Mouse (Mus musculus): ENCODE data around the gene Olfr520.
"Not testable (repeated sequence)": the region's sequence is repeated elsewhere in the genome, so short reads cannot be mapped to it uniquely, and the experiment has no call there.

The Olfr520 gene

GRCm38 (mm10) chr7:99716536-99716935, 13.5 kb upstream of the Olfr520 start:
- no peak for DNase-seq

- no peak for DNase-seq
Observed at GRCm38 (mm10) chr7:99734612-99735011, 4.5 kb downstream of the Olfr520 start.

DNA sequence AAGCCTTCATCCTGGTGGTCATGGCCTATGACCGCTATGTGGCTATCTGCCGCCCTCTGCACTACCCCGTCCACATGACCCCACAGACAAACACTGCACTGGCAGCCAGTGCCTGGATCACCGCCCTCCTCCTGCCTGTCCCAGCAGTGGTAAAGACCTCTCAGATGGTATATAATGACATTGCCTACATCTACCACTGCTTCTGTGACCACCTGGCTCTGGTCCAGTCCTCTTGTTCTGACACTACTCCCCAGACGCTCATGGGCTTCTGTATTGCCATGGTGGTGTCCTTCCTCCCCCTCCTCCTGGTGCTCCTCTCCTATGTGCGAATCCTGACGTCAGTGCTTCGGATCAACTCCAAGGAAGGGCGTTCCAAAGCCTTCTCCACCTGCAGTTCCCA, 5.4 kb downstream of the Olfr520 start:
- DNase-seq = not testable (repeated sequence)

- DNase-seq = no peak
Observed at GRCm38 (mm10) chr7:99739276-99739675, 9.2 kb downstream of the Olfr520 start.

- no peak for DNase-seq
Observed at GRCm38 (mm10) chr7:99763207-99763606, 33.1 kb downstream of the Olfr520 start, which contains the start of gene Olfr521. TSS of gene Olfr521 (plus strand) at chr7:99763507.

DNA sequence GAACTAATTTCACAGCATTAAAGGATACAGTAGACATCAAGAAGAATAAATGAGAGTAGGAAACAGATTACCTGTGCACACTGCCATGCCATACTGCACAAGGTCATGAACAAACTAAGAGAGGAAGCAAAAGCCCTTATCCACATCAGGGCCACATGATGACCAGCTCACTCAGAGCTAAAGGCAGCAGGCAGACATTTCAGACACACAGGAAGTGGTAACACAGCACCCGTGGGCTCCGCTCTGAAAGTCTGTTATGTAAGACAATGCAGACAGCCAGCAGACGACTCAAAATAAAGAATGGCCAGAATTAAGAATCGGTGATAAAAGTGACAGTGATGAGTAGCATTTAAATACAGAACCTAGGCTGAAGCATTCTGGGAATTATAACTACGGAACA, 51.3 kb downstream of the Olfr520 start:
- DNase-seq = no peak

DNA sequence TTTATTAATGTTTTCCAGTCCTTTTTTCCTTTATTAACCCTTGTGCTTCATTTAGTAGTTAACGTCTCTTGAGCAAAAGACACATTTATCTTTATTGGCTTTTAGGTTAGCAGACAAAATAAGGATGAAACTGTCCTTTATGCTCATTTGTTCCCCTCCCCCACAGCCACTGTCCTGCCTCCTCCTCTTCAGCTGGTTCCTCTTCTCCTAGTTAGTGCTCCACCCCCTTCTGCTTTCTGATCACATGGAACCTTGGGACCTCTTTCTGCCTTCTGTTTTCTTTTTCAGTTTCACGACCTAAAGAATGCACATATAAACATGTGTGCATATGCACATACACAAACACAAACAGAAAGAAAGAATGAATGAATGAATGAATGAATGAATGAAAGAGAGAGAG, 51.8 kb downstream of the Olfr520 start:
- DNase-seq = no peak

DNA sequence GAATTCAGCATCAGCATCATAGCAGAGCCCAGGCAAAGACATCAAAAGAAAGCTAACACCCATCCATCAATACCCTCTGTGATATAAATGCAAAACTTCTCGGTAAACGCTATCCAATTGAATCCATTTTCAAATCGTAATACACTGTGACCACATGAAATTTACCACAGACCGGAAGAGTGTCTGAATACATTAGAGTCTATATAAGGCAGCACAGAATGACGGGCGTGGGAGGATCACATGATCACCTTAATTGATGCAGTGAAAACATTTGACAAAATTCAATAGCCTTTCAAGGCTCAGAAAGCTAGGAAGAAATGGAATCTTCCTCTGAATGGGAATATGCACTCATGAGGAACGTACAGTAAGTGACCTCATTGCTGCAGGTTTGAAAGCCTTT, 53.3 kb downstream of the Olfr520 start:
- no peak for DNase-seq

DNA sequence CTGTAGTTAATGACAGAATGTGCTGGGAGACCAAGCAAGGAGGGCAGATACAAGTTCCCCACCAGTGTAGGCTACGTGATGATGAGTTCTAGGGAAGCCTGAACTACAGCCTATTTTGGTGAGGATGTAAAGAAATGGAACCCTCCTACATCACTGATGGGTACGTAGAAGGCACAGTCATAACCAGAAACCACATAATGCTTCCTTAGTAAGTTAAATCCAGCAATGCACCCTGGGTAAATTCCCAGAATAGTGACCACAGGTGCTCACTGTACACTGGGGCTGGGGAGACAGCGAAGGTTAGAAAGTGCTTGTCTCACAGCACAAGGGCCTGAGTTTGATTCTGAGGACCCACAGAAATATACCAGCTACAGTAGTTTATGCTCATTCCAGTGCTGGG, 55.5 kb downstream of the Olfr520 start:
- DNase-seq = no peak
